Mouse (Mus musculus): Measurements from ENCODE around the gene Rbsn. TPM values are rescaled to one million over a fixed set of nuclear protein-coding genes. Genes with fewer than 3 reads are reported as not detected.

Rbsn gene
- polyA plus RNA-seq, 1 experiment from 2014 or later = 34.0 TPM

DNA sequence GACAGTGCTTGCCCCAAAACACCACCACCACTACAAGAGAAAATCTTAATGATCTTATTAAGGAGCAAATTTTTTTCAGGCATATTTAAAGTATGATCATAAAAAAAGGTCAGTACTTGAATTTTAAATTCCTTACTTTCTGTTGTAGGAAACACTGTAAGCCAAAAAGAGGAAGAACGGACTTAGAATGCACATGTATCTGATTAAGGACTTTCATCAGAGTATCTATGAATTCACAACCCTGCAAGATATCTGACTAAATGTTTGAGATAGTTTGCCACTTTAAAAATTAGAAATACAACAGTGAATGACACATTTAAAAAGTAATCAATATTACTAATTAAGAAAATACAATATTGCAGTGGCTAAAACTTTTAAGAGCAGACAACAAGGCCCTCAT lies 38.3 kb downstream of the Rbsn start:
- Histone ChIP-seq H3K4me1 (replicated peaks) (no peaks in the 10 kb centered on the region), H3K9me3 (peaks cover 13% of the 10 kb centered on the region), H3K27me3 (no peaks in the 10 kb centered on the region), H3K4me3 (replicated peaks) (no peak overlapping the region), H3K4me2 (no peak overlapping the region), H3K9ac (replicated peaks) (no peak overlapping the region), H3K27ac (no peak overlapping the region), H3K36me3 (peaks cover 86% of the 10 kb centered on the region)
- no peak for ATAC-seq (ENCODE audit: insufficient number of reproducible peaks, insufficient read depth, low FRiP score, low TSS enrichment, low read depth)
- 89% methylated on average over 1 of the region's 1 CpGs for WGBS

- 97% methylated on average over 1 of the region's 1 CpGs for WGBS
- Histone ChIP-seq H3K9me3 (no peaks in the 10 kb centered on the region), H3K4me2 (no peak overlapping the region), H3K36me3 (peaks cover 97% of the 10 kb centered on the region), H3K9ac (replicated peaks) (no peak overlapping the region), H3K27me3 (no peaks in the 10 kb centered on the region), H3K4me3 (replicated peaks) (no peak overlapping the region), H3K27ac (no peak overlapping the region), H3K4me1 (replicated peaks) (no peaks in the 10 kb centered on the region)
- ATAC-seq (ENCODE audit: insufficient number of reproducible peaks, insufficient read depth, low FRiP score, low TSS enrichment, low read depth) = no peak
Observed at GRCm38 (mm10) chr6:92162724-92163123, 52.0 kb downstream of the Rbsn start.

DNA sequence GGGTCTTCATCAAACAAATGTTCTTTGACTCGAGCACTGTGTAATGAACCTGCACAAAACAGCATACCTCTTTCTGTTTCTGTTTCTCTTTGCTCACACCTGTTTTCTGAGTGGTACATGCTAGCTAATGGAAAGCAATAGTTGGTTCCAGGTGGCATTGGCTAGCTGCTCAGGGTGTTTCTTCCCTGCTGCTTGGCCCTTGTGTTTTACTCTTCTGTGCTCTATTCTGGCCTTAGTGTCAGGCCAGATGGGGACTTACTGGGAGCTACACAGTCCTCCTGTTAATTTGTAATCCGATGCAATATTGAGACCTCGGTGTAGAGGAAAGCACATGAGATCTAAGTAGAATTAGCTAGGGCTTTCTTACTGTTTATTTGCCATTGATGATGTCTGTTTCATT lies 55.9 kb downstream of the Rbsn start:
- 89% methylated on average over 3 of the region's 3 CpGs for WGBS
- no peaks in the 10 kb centered on the region for H3K27me3 ChIP-seq

DNA sequence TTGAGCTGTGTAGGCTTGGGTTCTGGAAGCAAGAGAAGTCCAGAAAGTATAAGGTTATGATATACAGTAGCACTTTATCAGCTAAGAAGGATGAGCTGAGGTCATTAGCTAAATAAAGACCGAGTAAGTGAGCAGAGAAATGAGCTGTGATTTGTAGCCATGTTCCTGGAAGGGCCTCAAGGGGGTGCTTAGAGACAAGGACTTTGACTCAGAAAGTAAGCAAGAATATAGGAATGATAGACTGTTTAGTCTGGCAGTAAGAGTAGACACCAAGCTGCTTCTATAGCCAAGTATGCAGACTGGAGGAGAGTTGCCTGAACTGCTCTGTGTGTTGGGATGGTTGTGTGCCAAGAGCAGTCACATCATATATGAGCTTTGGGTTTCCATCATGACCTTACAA lies 61.0 kb downstream of the Rbsn start:
- no peaks in the 10 kb centered on the region for H3K4me1 ChIP-seq (replicated peaks)
- no peaks in the 10 kb centered on the region for H3K9me3 ChIP-seq
- no peak for ATAC-seq (ENCODE audit: insufficient number of reproducible peaks, insufficient read depth, low FRiP score, low TSS enrichment, low read depth)
- no peak overlapping the region for H3K27ac ChIP-seq
- 86% methylated on average over 1 of the region's 1 CpGs for WGBS
- peaks cover 91% of the 10 kb centered on the region for H3K36me3 ChIP-seq
- no peaks in the 10 kb centered on the region for H3K27me3 ChIP-seq
- H3K9ac ChIP-seq (replicated peaks) = no peak overlapping the region
- no peak overlapping the region for H3K4me3 ChIP-seq (replicated peaks)
- no peak overlapping the region for H3K4me2 ChIP-seq

More for the DNA sequence above, 55.9 kb downstream of the Rbsn start:
- Histone ChIP-seq H3K9me3 (no peaks in the 10 kb centered on the region), H3K4me1 (replicated peaks) (no peaks in the 10 kb centered on the region), H3K27ac (no peak overlapping the region), H3K9ac (replicated peaks) (no peak overlapping the region), H3K4me3 (replicated peaks) (no peak overlapping the region), H3K4me2 (no peak overlapping the region), H3K36me3 (peaks cover 98% of the 10 kb centered on the region)
- no peak for ATAC-seq (ENCODE audit: insufficient number of reproducible peaks, insufficient read depth, low FRiP score, low TSS enrichment, low read depth)

GRCm38 (mm10) chr6:92145881-92146280 lies 68.8 kb downstream of the Rbsn start:
- no peak overlapping the region for H3K4me3 ChIP-seq (replicated peaks)
- H3K4me2 ChIP-seq = no peak overlapping the region
- no peak overlapping the region for H3K27ac ChIP-seq
- no peak overlapping the region for H3K9ac ChIP-seq (replicated peaks)
- H3K36me3 ChIP-seq = peaks cover 58% of the 10 kb centered on the region
- H3K27me3 ChIP-seq = no peaks in the 10 kb centered on the region
- no peaks in the 10 kb centered on the region for H3K9me3 ChIP-seq
- 94% methylated on average over 4 of the region's 4 CpGs for WGBS
- no peaks in the 10 kb centered on the region for H3K4me1 ChIP-seq (replicated peaks)
- no peak for ATAC-seq (ENCODE audit: insufficient number of reproducible peaks, insufficient read depth, low FRiP score, low TSS enrichment, low read depth)

Other genes with a start within 250 kb of the Rbsn start
- gene Fgd5, start 236.0 kb downstream of the Rbsn start, polyA plus RNA-seq (2016; fragmentation: Nextera tagmentation; extraction: Ambion mirVana) = 5.8 and 7.0 TPM in 2 replicates
- 24.6 and 33.4 TPM in 2 replicates for gene Nr2c2, start 123.5 kb downstream of the Rbsn start, polyA plus RNA-seq (2016; fragmentation: Nextera tagmentation; extraction: Ambion mirVana)
- 87.1 and 90.4 TPM in 2 replicates for gene Mrps25, start 30.9 kb downstream of the Rbsn start, polyA plus RNA-seq (2016; fragmentation: Nextera tagmentation; extraction: Ambion mirVana)
- gene Trh, start 29.7 kb upstream of the Rbsn start, polyA plus RNA-seq (2016; fragmentation: Nextera tagmentation; extraction: Ambion mirVana) = not detected in 2 replicates

Data from limb, embryonic 12.5 days (tissue).